Mouse (Mus musculus): ENCODE measurements around the gene Mcm6. TPM values are rescaled to one million over a fixed set of nuclear protein-coding genes. Genes with fewer than 3 reads are reported as not detected.

Gene Mcm6
- polyA plus RNA-seq, 1 experiment = 215 TPM

DNA sequence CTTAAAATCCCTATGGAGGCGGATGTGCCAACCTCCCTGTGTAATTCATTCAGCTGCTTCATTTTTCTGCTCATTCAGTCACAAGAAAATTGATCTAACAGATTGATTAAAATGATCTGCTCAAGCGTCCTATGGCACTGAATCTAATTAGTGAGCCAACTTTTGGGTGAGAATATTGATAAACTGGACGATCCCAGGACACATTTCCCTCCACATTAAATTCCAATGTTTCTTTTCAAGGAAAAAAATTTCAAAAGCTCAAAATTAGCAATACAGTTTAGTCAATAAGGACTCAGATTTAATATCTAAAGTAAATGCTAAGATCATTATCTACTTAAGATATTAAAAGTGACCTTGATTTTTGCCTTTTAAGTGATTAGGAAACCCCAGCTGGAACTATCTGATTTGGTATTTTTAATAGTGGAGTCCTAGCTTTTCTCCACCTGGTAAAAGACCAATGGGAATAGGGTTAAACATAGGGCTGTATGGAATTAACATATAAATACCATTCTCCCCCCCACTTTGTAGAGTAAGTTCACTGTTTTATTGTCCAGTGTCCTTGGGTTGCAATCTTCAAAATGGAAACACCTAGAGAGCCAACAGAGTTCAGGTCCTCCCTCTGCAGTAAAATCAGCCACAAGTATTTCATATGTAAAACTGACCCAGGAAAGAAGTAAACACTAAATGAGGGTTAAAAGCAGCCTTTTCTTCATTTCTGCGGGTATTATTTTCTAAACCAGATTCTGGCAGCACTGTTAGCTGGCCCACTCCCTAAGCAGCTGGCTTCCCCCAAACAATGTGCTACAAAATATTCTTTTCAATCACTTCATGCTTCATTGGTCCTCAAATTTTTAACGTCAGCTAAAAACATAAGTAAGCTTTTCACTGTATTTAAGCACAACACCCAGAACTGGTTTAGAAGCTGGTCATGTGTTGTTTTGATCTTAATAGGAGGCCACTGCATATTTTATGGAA is 40.8 kb upstream of the Mcm6 start:
- Histone ChIP-seq H3K9me3 (replicated peaks; ENCODE audit: control insufficient read depth, insufficient read depth, low read length, poor library complexity, severe bottlenecking) (no peaks in the 10 kb centered on the region), H3K36me3 (ENCODE audit: control insufficient read depth, insufficient read depth, low read length, poor library complexity, severe bottlenecking) (peaks cover 24% of the 10 kb centered on the region), H3K9ac (ENCODE audit: low read depth, poor library complexity, severe bottlenecking) (no peak overlapping the region), H3K27me3 (ENCODE audit: control insufficient read depth, insufficient read depth, low read length, poor library complexity, severe bottlenecking) (no peaks in the 10 kb centered on the region), H3K4me3 (ENCODE audit: low read depth, low read length) (no peak overlapping the region), H3K27ac (ENCODE audit: insufficient read depth, low read length) (peak overlapping the region; percentile 59; the same call in 1 of the 2 replicates), H3K4me1 (ENCODE audit: control insufficient read depth, insufficient read depth, low read length) (peaks cover 5% of the 10 kb centered on the region)
- no peak for TF ChIP-seq EP300 (IDR thresholded peaks at IDR 0.05; ENCODE audit: insufficient read depth, low read depth, low read length)
- TF ChIP-seq POLR2A (IDR thresholded peaks at IDR 0.05; ENCODE audit: insufficient read depth, low read length) = no peak
- TF ChIP-seq CTCF (IDR thresholded peaks at IDR 0.05; ENCODE audit: low read depth, low read length) = no peak

DNA sequence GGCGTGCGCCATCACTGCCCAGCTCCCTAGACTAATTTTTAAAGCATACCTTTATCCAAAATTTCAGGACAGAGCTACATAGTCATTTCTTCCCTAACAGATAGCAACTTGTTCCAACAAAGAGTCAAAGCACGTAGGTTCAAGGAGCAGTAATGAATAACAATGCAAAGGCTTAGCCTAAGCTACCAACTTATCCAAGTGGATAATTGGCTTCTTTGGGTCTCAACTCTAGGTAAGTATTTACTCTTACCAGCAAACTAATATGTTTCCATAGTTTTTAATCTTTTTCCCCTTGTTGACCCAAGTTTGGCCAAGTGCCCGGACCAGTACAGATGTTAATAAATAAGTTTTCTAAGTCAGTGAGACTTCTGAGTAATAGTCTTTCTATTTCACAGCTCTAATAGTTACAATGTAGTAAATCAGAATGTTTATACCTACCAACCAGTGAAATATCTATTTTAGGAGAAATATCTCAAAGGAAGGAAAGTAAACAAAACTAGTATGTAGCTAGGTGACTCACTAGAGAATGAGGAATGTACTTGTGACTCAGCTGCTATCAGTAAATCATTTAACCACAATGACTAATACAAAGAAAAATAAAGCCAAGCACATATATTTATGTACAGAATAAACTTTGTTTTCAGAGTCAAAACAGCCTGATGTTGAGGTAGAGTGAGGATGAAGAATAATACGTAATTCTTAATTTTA is 39.4 kb upstream of the Mcm6 start:
- Histone ChIP-seq H3K27ac (ENCODE audit: insufficient read depth, low read length) (no peak overlapping the region), H3K4me3 (ENCODE audit: low read depth, low read length) (no peak overlapping the region), H3K4me1 (ENCODE audit: control insufficient read depth, insufficient read depth, low read length) (peaks cover 8% of the 10 kb centered on the region), H3K27me3 (ENCODE audit: control insufficient read depth, insufficient read depth, low read length, poor library complexity, severe bottlenecking) (no peaks in the 10 kb centered on the region), H3K9ac (ENCODE audit: low read depth, poor library complexity, severe bottlenecking) (no peak overlapping the region), H3K9me3 (replicated peaks; ENCODE audit: control insufficient read depth, insufficient read depth, low read length, poor library complexity, severe bottlenecking) (no peaks in the 10 kb centered on the region), H3K36me3 (ENCODE audit: control insufficient read depth, insufficient read depth, low read length, poor library complexity, severe bottlenecking) (peaks cover 14% of the 10 kb centered on the region)
- TF ChIP-seq CTCF (IDR thresholded peaks at IDR 0.05; ENCODE audit: low read depth, low read length) = no peak
- TF ChIP-seq EP300 (IDR thresholded peaks at IDR 0.05; ENCODE audit: insufficient read depth, low read depth, low read length) = no peak
- no peak for TF ChIP-seq POLR2A (IDR thresholded peaks at IDR 0.05; ENCODE audit: insufficient read depth, low read length)

DNA sequence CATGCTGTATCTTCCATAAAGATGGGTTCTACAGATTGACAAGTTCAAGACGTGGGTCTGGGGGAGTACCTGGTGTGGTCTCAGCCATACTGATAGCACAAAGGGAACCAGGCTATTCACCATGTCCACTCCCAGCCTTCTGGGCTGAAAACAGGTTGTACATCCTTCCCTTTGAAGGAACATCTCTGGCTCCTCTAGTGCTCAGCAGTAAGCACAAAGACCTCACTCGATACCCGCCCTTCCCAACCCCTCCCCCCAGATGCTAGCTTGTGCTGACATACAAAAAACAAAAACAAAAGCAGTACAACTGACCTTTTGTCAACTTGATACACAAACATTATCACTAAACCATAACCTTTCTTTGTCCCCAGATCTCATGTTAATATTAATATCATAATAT is 35.2 kb upstream of the Mcm6 start:
- TF ChIP-seq CTCF (IDR thresholded peaks at IDR 0.05; ENCODE audit: low read depth, low read length) (no peak), EP300 (IDR thresholded peaks at IDR 0.05; ENCODE audit: insufficient read depth, low read depth, low read length) (peak; percentile 59; the same call in 1 of the 2 replicates)
- no peak overlapping the region for H3K9ac ChIP-seq (ENCODE audit: low read depth, poor library complexity, severe bottlenecking)

DNA sequence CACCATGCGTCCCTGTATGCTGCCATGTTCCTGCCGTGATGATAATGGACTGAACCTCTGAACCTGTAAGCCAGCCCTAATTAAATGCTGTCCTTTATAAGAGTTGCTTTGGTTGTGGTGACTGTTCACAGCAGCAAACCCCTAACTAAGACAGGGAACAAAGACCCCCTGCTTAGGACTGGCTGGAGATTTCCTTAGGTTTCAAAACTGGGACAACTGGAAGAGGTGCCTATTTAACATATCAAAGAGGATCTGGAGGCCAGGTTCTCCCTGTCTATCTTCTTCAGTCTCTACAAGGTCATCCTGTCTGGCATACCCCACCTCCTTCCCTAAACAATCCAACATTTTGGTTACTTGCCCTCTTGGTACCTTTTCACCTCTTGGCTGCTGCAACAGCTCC is 32.9 kb upstream of the Mcm6 start:
- TF ChIP-seq EP300 (IDR thresholded peaks at IDR 0.05; ENCODE audit: insufficient read depth, low read depth, low read length) (0 out of 2 replicates have a peak, but pooled peaks have one; percentile 40), CTCF (IDR thresholded peaks at IDR 0.05; ENCODE audit: low read depth, low read length) (no peak)
- Histone ChIP-seq H3K27me3 (ENCODE audit: control insufficient read depth, insufficient read depth, low read length, poor library complexity, severe bottlenecking) (no peaks in the 10 kb centered on the region), H3K36me3 (ENCODE audit: control insufficient read depth, insufficient read depth, low read length, poor library complexity, severe bottlenecking) (peaks cover 22% of the 10 kb centered on the region), H3K4me3 (ENCODE audit: low read depth, low read length) (no peak overlapping the region), H3K27ac (ENCODE audit: insufficient read depth, low read length) (no peak overlapping the region), H3K4me1 (ENCODE audit: control insufficient read depth, insufficient read depth, low read length) (peaks cover 2% of the 10 kb centered on the region), H3K9ac (ENCODE audit: low read depth, poor library complexity, severe bottlenecking) (no peak overlapping the region), H3K9me3 (replicated peaks; ENCODE audit: control insufficient read depth, insufficient read depth, low read length, poor library complexity, severe bottlenecking) (no peaks in the 10 kb centered on the region)

More for the DNA sequence above, 35.2 kb upstream of the Mcm6 start:
- peaks cover 4% of the 10 kb centered on the region for H3K4me1 ChIP-seq (ENCODE audit: control insufficient read depth, insufficient read depth, low read length)
- H3K4me3 ChIP-seq (ENCODE audit: low read depth, low read length) = no peak overlapping the region
- H3K27ac ChIP-seq (ENCODE audit: insufficient read depth, low read length) = no peak overlapping the region
- H3K9me3 ChIP-seq (replicated peaks; ENCODE audit: control insufficient read depth, insufficient read depth, low read length, poor library complexity, severe bottlenecking) = no peaks in the 10 kb centered on the region
- peaks cover 18% of the 10 kb centered on the region for H3K36me3 ChIP-seq (ENCODE audit: control insufficient read depth, insufficient read depth, low read length, poor library complexity, severe bottlenecking)
- no peaks in the 10 kb centered on the region for H3K27me3 ChIP-seq (ENCODE audit: control insufficient read depth, insufficient read depth, low read length, poor library complexity, severe bottlenecking)

DNA sequence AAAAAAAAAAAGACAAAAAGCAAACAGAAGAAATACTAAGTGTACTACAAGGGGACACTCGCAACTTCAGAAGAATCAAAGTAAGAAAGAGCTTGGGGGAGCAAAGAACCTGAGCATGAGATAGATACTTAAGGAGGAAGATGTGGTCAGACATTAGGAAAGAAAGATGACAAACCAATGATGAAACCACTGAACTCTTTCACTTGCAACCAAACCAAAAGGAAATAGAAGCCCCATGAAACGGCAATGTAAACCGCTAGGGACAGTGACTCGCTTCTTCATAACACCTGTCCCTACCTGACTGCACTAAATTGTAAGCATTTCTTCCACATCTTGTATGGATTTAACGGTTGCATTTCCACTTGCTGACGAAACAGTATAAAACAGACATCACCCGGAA is 27.0 kb upstream of the Mcm6 start:
- Histone ChIP-seq H3K27ac (ENCODE audit: insufficient read depth, low read length) (no peak overlapping the region), H3K27me3 (ENCODE audit: control insufficient read depth, insufficient read depth, low read length, poor library complexity, severe bottlenecking) (no peaks in the 10 kb centered on the region), H3K9me3 (replicated peaks; ENCODE audit: control insufficient read depth, insufficient read depth, low read length, poor library complexity, severe bottlenecking) (no peaks in the 10 kb centered on the region), H3K36me3 (ENCODE audit: control insufficient read depth, insufficient read depth, low read length, poor library complexity, severe bottlenecking) (peaks cover 40% of the 10 kb centered on the region), H3K4me1 (ENCODE audit: control insufficient read depth, insufficient read depth, low read length) (no peaks in the 10 kb centered on the region), H3K4me3 (ENCODE audit: low read depth, low read length) (no peak overlapping the region), H3K9ac (ENCODE audit: low read depth, poor library complexity, severe bottlenecking) (no peak overlapping the region)
- TF ChIP-seq CTCF (IDR thresholded peaks at IDR 0.05; ENCODE audit: low read depth, low read length) = no peak
- no peak for TF ChIP-seq EP300 (IDR thresholded peaks at IDR 0.05; ENCODE audit: insufficient read depth, low read depth, low read length)

DNA sequence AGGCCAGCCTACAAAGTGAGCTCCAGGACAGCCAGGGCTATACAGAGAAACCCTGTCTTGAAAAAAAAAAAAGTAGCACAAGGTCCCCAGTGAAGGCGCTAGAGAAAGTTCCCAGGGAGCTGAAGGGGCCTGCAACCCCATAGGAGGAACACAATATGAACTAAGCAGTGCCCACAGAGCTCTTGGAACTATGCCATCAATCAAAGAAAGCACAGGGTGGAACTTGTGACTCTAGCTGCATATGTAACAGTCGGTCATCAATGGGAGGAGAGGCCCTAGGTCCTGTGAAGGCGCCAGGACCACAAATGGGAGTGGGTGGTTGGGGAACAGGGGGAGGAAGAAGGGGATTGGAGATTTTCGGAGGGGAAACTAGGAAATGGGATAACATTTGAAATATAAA is 17.4 kb upstream of the Mcm6 start:
- TF ChIP-seq POLR2A (IDR thresholded peaks at IDR 0.05; ENCODE audit: insufficient read depth, low read length) (no peak), CTCF (IDR thresholded peaks at IDR 0.05; ENCODE audit: low read depth, low read length) (no peak), EP300 (IDR thresholded peaks at IDR 0.05; ENCODE audit: insufficient read depth, low read depth, low read length) (no peak)
- Histone ChIP-seq H3K27ac (ENCODE audit: insufficient read depth, low read length) (no peak overlapping the region), H3K36me3 (ENCODE audit: control insufficient read depth, insufficient read depth, low read length, poor library complexity, severe bottlenecking) (peaks cover 20% of the 10 kb centered on the region)

More for the DNA sequence above, 17.4 kb upstream of the Mcm6 start:
- no peaks in the 10 kb centered on the region for H3K4me1 ChIP-seq (ENCODE audit: control insufficient read depth, insufficient read depth, low read length)
- no peak overlapping the region for H3K4me3 ChIP-seq (ENCODE audit: low read depth, low read length)
- no peaks in the 10 kb centered on the region for H3K27me3 ChIP-seq (ENCODE audit: control insufficient read depth, insufficient read depth, low read length, poor library complexity, severe bottlenecking)
- no peaks in the 10 kb centered on the region for H3K9me3 ChIP-seq (replicated peaks; ENCODE audit: control insufficient read depth, insufficient read depth, low read length, poor library complexity, severe bottlenecking)
- no peak overlapping the region for H3K9ac ChIP-seq (ENCODE audit: low read depth, poor library complexity, severe bottlenecking)

Measured in ES-Bruce4 (cell line).